Mouse (Mus musculus): ENCODE results near the gene Zfp800.

GRCm38 (mm10) chr6:28420361-28420760 lies 22.6 kb upstream of the Zfp800 start:
- TF ChIP-seq CTCF (IDR thresholded peaks at IDR 0.05), result no peak
- no peak for TF ChIP-seq EP300 (IDR thresholded peaks at IDR 0.05)

Measured in lung, postnatal 0 days (tissue).